Mouse (Mus musculus) lung, embryonic 14.5 days (tissue): ENCODE results near the gene Gm11111. TPM values are rescaled to one million over a fixed set of nuclear protein-coding genes. Genes with fewer than 3 reads are reported as not detected.
A peak's percentile ranks its signal among the peaks of the same experiment; 100 is the strongest.
"Not testable (repeated sequence)": the region's sequence is repeated elsewhere in the genome, so short reads cannot be mapped to it uniquely, and the experiment has no call there.

Experiments used
- ATAC-seq: fragments of 200-750 bp; cut with Nextera tagmentation; 2 replicates; pipeline ENCODE4 v1.8.0; 2017; ENCODE audit warnings: mild to moderate bottlenecking, moderate TSS enrichment, moderate library complexity; ENCODE audit not compliant: insufficient read depth
- DNase-seq: peaks from one replicate; pipeline ENCODE4 v3.0.0-alpha.2; 2015
- H3K27ac ChIP-seq: fragments of 300-500 bp; sonication (generic); 2 replicates; pipeline ENCODE4 v1.5.1; 2014; ENCODE audit warnings: low read depth, mild to moderate bottlenecking, moderate library complexity
- H3K27me3 ChIP-seq: fragments of 300-500 bp; sonication (generic); 2 replicates; pipeline ENCODE4 v1.6.1; 2014; ENCODE audit warnings: low read length, control low read depth; ENCODE audit not compliant: insufficient read depth
- H3K36me3 ChIP-seq: fragments of 300-500 bp; sonication (generic); 2 replicates; pipeline ENCODE4 v1.6.1; 2014; ENCODE audit warnings: control low read depth; ENCODE audit not compliant: insufficient read depth
- H3K4me1 ChIP-seq: fragments of 300-500 bp; sonication (generic); 2 replicates; pipeline ENCODE4 v1.6.1; 2014; ENCODE audit warnings: antibody characterized with exemption, control low read depth; ENCODE audit not compliant: insufficient read depth
- H3K4me2 ChIP-seq: fragments of 300-500 bp; sonication (generic); 2 replicates; pipeline ENCODE4 v1.6.1; 2014; ENCODE audit warnings: mild to moderate bottlenecking
- H3K4me3 ChIP-seq: fragments of 300-500 bp; sonication (generic); 2 replicates; pipeline ENCODE4 v1.5.1; 2014; ENCODE audit warnings: low read depth, low read length
- H3K9ac ChIP-seq: fragments of 300-500 bp; sonication (generic); 2 replicates; pipeline ENCODE4 v1.6.1; 2014
- H3K9me3 ChIP-seq: fragments of 300-500 bp; sonication (generic); 2 replicates; pipeline ENCODE4 v1.6.1; 2016; ENCODE audit warnings: low read depth, low read length, control low read depth
- CTCF ChIP-seq: IDR thresholded peaks from 2 replicates; pipeline ENCODE4 v1.5.1; 2016; ENCODE audit warnings: antibody characterized with exemption, low read depth
- WGBS: fragments of 180-500 bp; shearing (Covaris S2); extraction: QIAGEN DNeasy Blood & Tissue Kit; methylation state at CpG from one replicate; pipeline ENCODE4 v1.1.7; 2014; 5-methylcytosine and 5-hydroxymethylcytosine counted together
- polyA plus RNA-seq: library from polyadenylated mRNA; unstranded; fragments of >200 nt; fragmentation: Nextera tagmentation; extraction: Ambion mirVana; gene quantifications from 2 replicates; pipeline ENCODE4 v1.2.1, GENCODE M21; 2014

Gene Gm11111
- polyA plus RNA-seq, 1 experiment from 2014 or later: not detected

DNA sequence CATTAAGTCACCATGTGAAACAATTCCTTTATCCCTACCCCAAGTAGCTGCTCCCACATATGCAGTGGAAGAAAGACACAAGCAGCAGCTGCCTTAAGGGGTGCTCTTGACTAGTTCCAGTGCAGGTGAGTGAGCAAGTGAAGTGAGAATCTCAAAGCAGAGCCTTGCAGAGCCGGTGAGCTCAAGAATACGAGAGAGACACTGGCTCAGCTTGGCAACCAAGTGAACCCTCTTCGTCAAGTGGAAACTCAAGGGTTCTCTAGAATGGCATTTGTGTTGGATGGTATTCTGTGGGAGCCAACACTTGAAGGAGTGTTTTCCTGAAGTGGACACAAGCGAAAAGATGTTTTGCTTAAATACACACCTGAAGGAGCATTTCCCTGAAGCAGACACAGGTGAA, 16.0 kb downstream of the Gm11111 start:
- peak; percentile 33 for DNase-seq
- Histone ChIP-seq H3K27ac (peak overlapping the region; percentile 86), H3K9me3 (no peaks in the 10 kb centered on the region), H3K4me2 (no peak overlapping the region), H3K4me1 (peaks cover 23% of the 10 kb centered on the region), H3K9ac (no peak overlapping the region), H3K4me3 (no peak overlapping the region), H3K27me3 (no peaks in the 10 kb centered on the region), H3K36me3 (no peaks in the 10 kb centered on the region)
- no peak for TF ChIP-seq CTCF
- 68% methylated on average over 4 of the region's 4 CpGs for WGBS
- no peak for ATAC-seq

DNA sequence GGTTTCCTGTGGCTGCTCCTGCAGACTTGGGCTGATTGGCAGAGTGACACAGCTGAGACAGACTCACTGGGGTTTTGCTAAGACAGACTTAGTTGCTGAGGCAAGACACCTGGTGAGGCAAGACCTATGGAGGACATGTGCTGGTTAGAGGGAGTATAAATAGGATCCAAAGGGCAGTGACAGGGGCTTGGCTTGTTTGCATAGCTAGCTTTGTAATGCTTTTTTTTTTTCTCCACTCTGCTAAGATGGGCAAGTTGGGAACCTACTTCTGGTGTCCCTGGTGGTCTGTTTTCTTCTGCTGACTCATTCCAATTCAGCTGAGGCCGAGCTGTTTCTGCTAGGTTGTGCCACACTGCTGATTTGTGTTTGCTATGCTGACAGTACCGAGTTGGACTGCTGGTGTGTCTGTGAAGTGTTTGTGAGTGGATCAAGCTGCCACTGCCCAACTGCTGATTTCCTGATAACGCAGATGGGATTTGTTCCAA, 16.6 kb downstream of the Gm11111 start:
- H3K27ac ChIP-seq: peak overlapping the region; percentile 86
- DNase-seq: peak; percentile 82
- ATAC-seq: peak; percentile 80
- no peaks in the 10 kb centered on the region for H3K36me3 ChIP-seq
- TF ChIP-seq CTCF: peak; percentile 34; the same call in 1 of the 2 replicates
- H3K4me2 ChIP-seq: no peak overlapping the region
- no peaks in the 10 kb centered on the region for H3K27me3 ChIP-seq
- H3K9ac ChIP-seq: no peak overlapping the region
- H3K9me3 ChIP-seq: no peaks in the 10 kb centered on the region
- H3K4me3 ChIP-seq: no peak overlapping the region
- 12% methylated on average over 3 of the region's 3 CpGs for WGBS
- peaks cover 23% of the 10 kb centered on the region for H3K4me1 ChIP-seq

- Histone ChIP-seq H3K9ac (no peak overlapping the region), H3K27ac (no peak overlapping the region), H3K36me3 (no peaks in the 10 kb centered on the region), H3K4me1 (peaks cover 31% of the 10 kb centered on the region), H3K4me3 (no peak overlapping the region), H3K4me2 (no peak overlapping the region), H3K9me3 (no peaks in the 10 kb centered on the region), H3K27me3 (no peaks in the 10 kb centered on the region)
- ATAC-seq: no peak
- WGBS: 64% methylated on average over 4 of the region's 4 CpGs
- TF ChIP-seq CTCF: peak; percentile 26; the same call in 1 of the 2 replicates
- no peak for DNase-seq
Observed at GRCm38 (mm10) chr5:98572392-98572791, 19.9 kb downstream of the Gm11111 start.

GRCm38 (mm10) chr5:98574711-98575470, 22.4 kb downstream of the Gm11111 start:
- Histone ChIP-seq H3K4me1 (peaks cover 16% of the 10 kb centered on the region; the same call in 1 of the 2 replicates), H3K27ac (peak overlapping the region; percentile 88), H3K4me3 (no peak overlapping the region), H3K27me3 (no peaks in the 10 kb centered on the region), H3K9ac (no peak overlapping the region), H3K4me2 (no peak overlapping the region), H3K36me3 (no peaks in the 10 kb centered on the region), H3K9me3 (no peaks in the 10 kb centered on the region)
- no peak for TF ChIP-seq CTCF
- 34% methylated on average over 12 of the region's 12 CpGs for whole genome bisulfite sequencing
- DNase-seq (peak; percentile 96), ATAC-seq (peak; percentile 89)

DNA sequence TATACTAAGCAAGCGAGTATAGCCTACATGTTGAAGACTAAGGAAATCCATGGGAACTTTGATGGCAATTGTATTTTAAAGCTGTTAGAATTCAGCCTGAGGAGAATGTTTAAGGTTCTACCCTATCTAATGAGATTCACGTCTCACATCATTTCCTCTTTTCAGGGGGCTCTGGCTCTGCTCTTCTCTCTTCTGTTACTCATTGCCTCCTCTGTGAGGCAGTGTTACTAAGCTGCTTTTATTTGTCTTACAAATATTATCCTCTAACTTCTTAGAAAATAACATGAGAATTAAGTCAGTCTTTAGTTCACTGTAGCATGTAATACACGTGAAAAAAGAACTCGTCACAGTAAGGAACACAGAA, 23.0 kb downstream of the Gm11111 start:
- 53% methylated on average over 4 of the region's 4 CpGs for WGBS
- 0 out of 2 replicates have a peak, but pooled peaks have one; percentile 5 for TF ChIP-seq CTCF
- Histone ChIP-seq H3K27me3 (no peaks in the 10 kb centered on the region), H3K4me2 (no peak overlapping the region), H3K9me3 (no peaks in the 10 kb centered on the region), H3K27ac (peak overlapping the region; percentile 88), H3K4me3 (no peak overlapping the region), H3K4me1 (peaks cover 14% of the 10 kb centered on the region; the same call in 1 of the 2 replicates), H3K36me3 (no peaks in the 10 kb centered on the region), H3K9ac (no peak overlapping the region)
- DNase-seq (peak; percentile 37), ATAC-seq (0 out of 2 replicates have a peak, but pooled peaks have one; percentile 3)

DNA sequence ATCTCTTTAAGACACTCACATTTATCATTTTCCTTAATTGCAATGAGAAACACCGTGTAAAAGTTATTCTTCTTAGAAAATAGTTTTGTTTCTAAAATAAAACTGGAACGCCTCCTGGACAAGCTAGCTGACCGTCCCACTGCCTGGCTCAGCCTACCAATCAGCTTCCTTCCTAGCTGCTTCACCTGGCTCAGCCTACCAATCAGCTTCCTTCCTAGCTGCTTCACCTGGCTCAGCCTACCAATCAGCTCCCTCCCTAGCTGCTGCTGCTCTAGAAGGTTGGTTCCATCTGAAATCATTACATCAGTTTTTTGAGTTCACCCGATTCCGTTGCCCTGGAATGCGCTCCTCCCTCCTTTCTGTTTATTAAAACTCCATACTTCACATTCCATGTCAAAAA, 24.0 kb downstream of the Gm11111 start:
- ATAC-seq, DNase-seq, H3K27me3 ChIP-seq, H3K36me3 ChIP-seq, H3K4me3 ChIP-seq, H3K9me3 ChIP-seq, H3K9ac ChIP-seq: not testable (repeated sequence)
- 31% methylated on average over 6 of the region's 6 CpGs for WGBS
- Histone ChIP-seq H3K27ac (peak overlapping the region; percentile 88), H3K4me1 (peaks cover 14% of the 10 kb centered on the region; the same call in 1 of the 2 replicates), H3K4me2 (peak overlapping the region; percentile 7; the same call in 1 of the 2 replicates)

DNA sequence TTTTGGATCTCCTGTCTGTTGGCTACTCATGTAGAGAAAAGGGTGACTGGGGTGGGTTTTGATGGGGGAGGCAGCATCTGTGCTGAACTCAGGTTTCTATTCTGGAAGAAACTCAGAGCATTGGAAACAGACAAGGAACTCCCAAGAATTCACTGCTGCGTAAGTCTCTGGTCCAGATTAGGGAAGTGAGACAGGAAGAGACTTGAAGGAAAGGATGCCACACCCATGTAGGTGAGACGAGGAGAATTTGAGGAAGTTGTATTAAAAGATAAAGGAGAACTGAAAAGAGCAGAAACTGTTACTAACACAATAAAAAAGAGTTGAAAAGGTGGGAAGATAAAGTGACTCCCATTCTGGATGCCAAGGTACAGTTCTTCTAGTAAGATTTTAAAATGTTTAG, 25.9 kb downstream of the Gm11111 start:
- Histone ChIP-seq H3K4me2 (no peak overlapping the region), H3K36me3 (no peaks in the 10 kb centered on the region), H3K4me3 (no peak overlapping the region), H3K4me1 (peaks cover 14% of the 10 kb centered on the region; the same call in 1 of the 2 replicates), H3K9ac (no peak overlapping the region), H3K27ac (no peak overlapping the region), H3K27me3 (no peaks in the 10 kb centered on the region), H3K9me3 (no peaks in the 10 kb centered on the region)
- WGBS: 59% methylated on average over 2 of the region's 2 CpGs
- ATAC-seq (no peak), DNase-seq (no peak)
- no peak for TF ChIP-seq CTCF
